Mouse (Mus musculus): ENCODE measurements around the gene Cr1l. TPM values are rescaled to one million over a fixed set of nuclear protein-coding genes. Genes with fewer than 3 reads are reported as not detected.

The Cr1l gene
- polyA plus RNA-seq, 1 experiment from 2014 or later, result 78.3 TPM

DNA sequence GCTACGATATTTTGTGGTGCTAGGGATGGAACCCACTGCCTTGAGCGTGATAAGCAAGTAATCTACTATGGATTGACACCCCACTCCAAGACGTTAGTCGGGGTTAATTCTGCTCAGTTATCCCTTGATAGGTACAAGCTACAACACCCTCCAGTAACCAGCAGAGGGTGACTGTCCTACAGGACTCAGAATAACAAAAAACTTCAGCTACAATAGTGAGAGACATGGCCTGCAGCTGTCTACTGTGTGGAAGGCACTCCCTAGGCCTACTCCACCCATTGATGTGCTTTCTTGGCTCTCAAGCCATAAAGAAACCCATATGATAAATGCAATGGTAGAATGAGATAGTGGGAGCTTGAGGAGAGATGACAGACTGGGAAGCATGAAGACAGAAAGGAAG lies 17.8 kb downstream of the Cr1l start:
- H3K9ac ChIP-seq (ENCODE audit: low read length), result no peak overlapping the region
- H3K4me3 ChIP-seq (replicated peaks; ENCODE audit: low read length), result no peak overlapping the region
- no peak for ATAC-seq (ENCODE audit: insufficient read depth, low FRiP score)
- no peaks in the 10 kb centered on the region for H3K27me3 ChIP-seq (ENCODE audit: control insufficient read depth, insufficient read depth, low read length)
- H3K9me3 ChIP-seq (replicated peaks; ENCODE audit: control insufficient read depth, low read length), result no peaks in the 10 kb centered on the region
- H3K27ac ChIP-seq (ENCODE audit: low read length), result no peak overlapping the region
- peaks cover 14% of the 10 kb centered on the region for H3K36me3 ChIP-seq (ENCODE audit: control insufficient read depth, insufficient read depth, low read length)
- H3K4me2 ChIP-seq (ENCODE audit: low read depth, low read length), result no peak overlapping the region
- no peaks in the 10 kb centered on the region for H3K4me1 ChIP-seq (ENCODE audit: control insufficient read depth, insufficient read depth, low read length)
- WGBS, result 89% methylated on average over 4 of the region's 4 CpGs

DNA sequence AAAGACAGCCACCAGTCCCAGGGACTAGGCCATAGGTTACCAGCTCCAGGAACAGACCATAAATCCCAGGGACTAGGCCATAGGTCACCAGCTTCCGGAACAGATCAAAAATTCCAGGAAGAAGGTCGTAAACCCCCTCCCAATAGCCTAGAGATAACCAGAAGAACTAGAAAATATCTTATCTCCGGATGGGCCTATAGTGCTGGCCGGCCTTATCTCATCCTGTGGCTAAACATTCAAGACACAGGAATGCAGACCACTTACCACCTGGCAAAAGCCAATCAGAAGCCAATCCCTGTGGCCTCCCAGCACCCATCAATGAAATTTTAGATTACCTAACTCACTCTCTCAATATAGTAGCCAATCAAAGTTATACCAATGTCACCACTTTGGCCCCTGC lies 30.7 kb downstream of the Cr1l start:
- Histone ChIP-seq H3K27ac (ENCODE audit: low read length) (no peak overlapping the region), H3K9ac (ENCODE audit: low read length) (no peak overlapping the region), H3K4me1 (ENCODE audit: control insufficient read depth, insufficient read depth, low read length) (no peaks in the 10 kb centered on the region), H3K36me3 (ENCODE audit: control insufficient read depth, insufficient read depth, low read length) (peaks cover 8% of the 10 kb centered on the region; the same call in 1 of the 2 replicates), H3K4me2 (ENCODE audit: low read depth, low read length) (no peak overlapping the region), H3K9me3 (replicated peaks; ENCODE audit: control insufficient read depth, low read length) (no peaks in the 10 kb centered on the region), H3K27me3 (ENCODE audit: control insufficient read depth, insufficient read depth, low read length) (no peaks in the 10 kb centered on the region), H3K4me3 (replicated peaks; ENCODE audit: low read length) (no peak overlapping the region)
- 32% methylated on average over 4 of the region's 4 CpGs for WGBS
- no peak for ATAC-seq (ENCODE audit: insufficient read depth, low FRiP score)

GRCm38 (mm10) chr1:195098004-195098403 lies 33.4 kb downstream of the Cr1l start:
- no peak for ATAC-seq (ENCODE audit: insufficient read depth, low FRiP score)
- 94% methylated on average over 1 of the region's 1 CpGs for WGBS

GRCm38 (mm10) chr1:195092220-195092720 lies 39.1 kb downstream of the Cr1l start, which contains the start of gene Cd46:
Gene Cd46 (minus strand): TSS chr1:195092249.
- peak within 1 kb of the TSS; percentile 50 for H3K4me3 ChIP-seq (replicated peaks; ENCODE audit: low read length)
- no peaks in the 10 kb centered on the region for H3K27me3 ChIP-seq (ENCODE audit: control insufficient read depth, insufficient read depth, low read length)
- ATAC-seq (ENCODE audit: insufficient read depth, low FRiP score), result peak; percentile 96
- H3K27ac ChIP-seq (ENCODE audit: low read length), result peak within 1 kb of the TSS; percentile 71
- H3K9me3 ChIP-seq (replicated peaks; ENCODE audit: control insufficient read depth, low read length), result no peaks in the 10 kb centered on the region
- peak within 1 kb of the TSS; percentile 67 for H3K4me2 ChIP-seq (ENCODE audit: low read depth, low read length)
- no peaks in the 10 kb centered on the region for H3K36me3 ChIP-seq (ENCODE audit: control insufficient read depth, insufficient read depth, low read length)
- WGBS, result 3% methylated on average over 14 of the region's 14 CpGs
- no peaks in the 10 kb centered on the region for H3K4me1 ChIP-seq (ENCODE audit: control insufficient read depth, insufficient read depth, low read length)
- peak within 1 kb of the TSS; percentile 69 for H3K9ac ChIP-seq (ENCODE audit: low read length)

More at GRCm38 (mm10) chr1:195098004-195098403, 33.4 kb downstream of the Cr1l start:
- Histone ChIP-seq H3K4me3 (replicated peaks; ENCODE audit: low read length) (no peak overlapping the region), H3K4me2 (ENCODE audit: low read depth, low read length) (no peak overlapping the region), H3K9ac (ENCODE audit: low read length) (no peak overlapping the region), H3K4me1 (ENCODE audit: control insufficient read depth, insufficient read depth, low read length) (no peaks in the 10 kb centered on the region), H3K9me3 (replicated peaks; ENCODE audit: control insufficient read depth, low read length) (no peaks in the 10 kb centered on the region), H3K36me3 (ENCODE audit: control insufficient read depth, insufficient read depth, low read length) (0 out of 2 replicates have a peak, but pooled peaks cover 6% of the 10 kb centered on the region), H3K27ac (ENCODE audit: low read length) (no peak overlapping the region), H3K27me3 (ENCODE audit: control insufficient read depth, insufficient read depth, low read length) (no peaks in the 10 kb centered on the region)

GRCm38 (mm10) chr1:195091699-195092219 lies 39.6 kb downstream of the Cr1l start:
- peak overlapping the region; percentile 67 for H3K4me2 ChIP-seq (ENCODE audit: low read depth, low read length)
- peak overlapping the region; percentile 50 for H3K4me3 ChIP-seq (replicated peaks; ENCODE audit: low read length)
- H3K27me3 ChIP-seq (ENCODE audit: control insufficient read depth, insufficient read depth, low read length), result no peaks in the 10 kb centered on the region
- 17% methylated on average over 11 of the region's 11 CpGs for WGBS
- H3K36me3 ChIP-seq (ENCODE audit: control insufficient read depth, insufficient read depth, low read length), result no peaks in the 10 kb centered on the region
- peak overlapping the region; percentile 69 for H3K9ac ChIP-seq (ENCODE audit: low read length)
- peak; percentile 89 for ATAC-seq (ENCODE audit: insufficient read depth, low FRiP score)
- no peaks in the 10 kb centered on the region for H3K9me3 ChIP-seq (replicated peaks; ENCODE audit: control insufficient read depth, low read length)
- peak overlapping the region; percentile 71 for H3K27ac ChIP-seq (ENCODE audit: low read length)
- H3K4me1 ChIP-seq (ENCODE audit: control insufficient read depth, insufficient read depth, low read length), result no peaks in the 10 kb centered on the region

DNA sequence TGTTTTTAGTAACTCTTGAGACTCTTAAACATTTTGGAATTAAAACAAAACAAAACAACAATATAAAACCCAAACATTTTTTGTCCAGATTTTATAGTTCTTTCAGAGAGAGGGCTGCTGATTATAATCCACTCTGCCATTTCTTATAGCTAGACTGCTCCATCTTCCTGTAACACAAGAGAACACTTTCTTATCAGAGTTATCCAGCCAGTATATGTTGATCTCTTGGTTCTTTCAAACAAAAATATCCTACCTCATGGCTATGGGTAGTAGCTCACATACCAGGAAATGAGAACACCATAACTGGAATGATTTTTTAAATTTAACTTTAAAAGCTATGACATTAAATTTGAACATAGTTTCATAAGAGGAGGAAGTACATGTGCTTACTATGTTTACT lies 49.2 kb downstream of the Cr1l start:
- no peak overlapping the region for H3K4me2 ChIP-seq (ENCODE audit: low read depth, low read length)
- no peak overlapping the region for H3K9ac ChIP-seq (ENCODE audit: low read length)

More for the DNA sequence above, 49.2 kb downstream of the Cr1l start:
- Histone ChIP-seq H3K36me3 (ENCODE audit: control insufficient read depth, insufficient read depth, low read length) (no peaks in the 10 kb centered on the region), H3K27ac (ENCODE audit: low read length) (no peak overlapping the region), H3K4me3 (replicated peaks; ENCODE audit: low read length) (no peak overlapping the region), H3K27me3 (ENCODE audit: control insufficient read depth, insufficient read depth, low read length) (no peaks in the 10 kb centered on the region), H3K9me3 (replicated peaks; ENCODE audit: control insufficient read depth, low read length) (no peaks in the 10 kb centered on the region), H3K4me1 (ENCODE audit: control insufficient read depth, insufficient read depth, low read length) (no peaks in the 10 kb centered on the region)
- ATAC-seq (ENCODE audit: insufficient read depth, low FRiP score), result no peak

Other genes with a start within 250 kb of the Cr1l start
- gene Cd34, start 192.8 kb downstream of the Cr1l start, polyA plus RNA-seq (2015; fragmentation: Nextera tagmentation; extraction: Ambion mirVana), result 105 and 111 TPM in 2 replicates
- gene Cd46, start 39.3 kb downstream of the Cr1l start, polyA plus RNA-seq (2015; fragmentation: Nextera tagmentation; extraction: Ambion mirVana), result 0.62 and 0.65 TPM in 2 replicates
- 0.25 and 0.44 TPM in 2 replicates for gene Cr2, start 45.1 kb upstream of the Cr1l start, polyA plus RNA-seq (2015; fragmentation: Nextera tagmentation; extraction: Ambion mirVana)

Measured in stomach, embryonic 16.5 days (tissue).